Mouse (Mus musculus) kidney, embryonic 14.5 days (tissue): ENCODE data around the gene Cmtm2b. TPM values are rescaled to one million over a fixed set of nuclear protein-coding genes. Genes with fewer than 3 reads are reported as not detected.
"Not testable (repeated sequence)": the region's sequence is repeated elsewhere in the genome, so short reads cannot be mapped to it uniquely, and the experiment has no call there.

Experiments
- ATAC-seq: fragments of 200-750 bp; cut with Nextera tagmentation; 2 replicates; pipeline ENCODE4 v1.8.0; 2017; ENCODE audit warnings: moderate number of reproducible peaks, mild to moderate bottlenecking, moderate TSS enrichment, moderate library complexity; ENCODE audit not compliant: low FRiP score, low TSS enrichment
- H3K27ac ChIP-seq: fragments of 300-500 bp; sonication (generic); 2 replicates; pipeline ENCODE4 v1.5.1; 2014; ENCODE audit warnings: low read depth, mild to moderate bottlenecking, low read length, moderate library complexity, mixed read lengths
- H3K27me3 ChIP-seq: fragments of 300-500 bp; sonication (generic); 2 replicates; pipeline ENCODE4 v1.6.1; 2014; ENCODE audit warnings: mild to moderate bottlenecking, low read length; ENCODE audit not compliant: control insufficient read depth, insufficient read depth
- H3K36me3 ChIP-seq: fragments of 300-500 bp; sonication (generic); 2 replicates; pipeline ENCODE4 v1.6.1; 2014; ENCODE audit warnings: low read length, mixed read lengths; ENCODE audit not compliant: control insufficient read depth, insufficient read depth
- H3K4me1 ChIP-seq: fragments of 300-500 bp; sonication (generic); 2 replicates; pipeline ENCODE4 v1.6.1; 2014; ENCODE audit warnings: low read length, mixed read lengths; ENCODE audit not compliant: control insufficient read depth, insufficient read depth
- H3K4me2 ChIP-seq: fragments of 300-500 bp; sonication (generic); replicated peaks from 2 replicates; pipeline ENCODE4 v1.6.1; 2014; ENCODE audit warnings: low read depth, mild to moderate bottlenecking, low read length
- H3K4me3 ChIP-seq: fragments of 300-500 bp; sonication (generic); 2 replicates; pipeline ENCODE4 v1.5.1; 2014; ENCODE audit warnings: mild to moderate bottlenecking, low read length
- H3K9ac ChIP-seq: fragments of 300-500 bp; sonication (generic); 2 replicates; pipeline ENCODE4 v1.6.1; 2014; ENCODE audit warnings: low read depth, mild to moderate bottlenecking, low read length, moderate library complexity
- H3K9me3 ChIP-seq: fragments of 300-500 bp; sonication (generic); 2 replicates; pipeline ENCODE4 v1.6.1; 2016; ENCODE audit warnings: low read length; ENCODE audit not compliant: control insufficient read depth
- WGBS: fragments of 180-500 bp; shearing (Covaris S2); extraction: QIAGEN DNeasy Blood & Tissue Kit; methylation state at CpG from one replicate; pipeline ENCODE4 v1.1.7; 2014; 5-methylcytosine and 5-hydroxymethylcytosine counted together
- polyA plus RNA-seq: library from polyadenylated mRNA; unstranded; fragments of >200 nt; fragmentation: Nextera tagmentation; extraction: Ambion mirVana; gene quantifications from 2 replicates; pipeline ENCODE4 v1.2.1, GENCODE M21; 2014

Gene Cmtm2b
- polyA plus RNA-seq: not detected in 2 replicates

DNA sequence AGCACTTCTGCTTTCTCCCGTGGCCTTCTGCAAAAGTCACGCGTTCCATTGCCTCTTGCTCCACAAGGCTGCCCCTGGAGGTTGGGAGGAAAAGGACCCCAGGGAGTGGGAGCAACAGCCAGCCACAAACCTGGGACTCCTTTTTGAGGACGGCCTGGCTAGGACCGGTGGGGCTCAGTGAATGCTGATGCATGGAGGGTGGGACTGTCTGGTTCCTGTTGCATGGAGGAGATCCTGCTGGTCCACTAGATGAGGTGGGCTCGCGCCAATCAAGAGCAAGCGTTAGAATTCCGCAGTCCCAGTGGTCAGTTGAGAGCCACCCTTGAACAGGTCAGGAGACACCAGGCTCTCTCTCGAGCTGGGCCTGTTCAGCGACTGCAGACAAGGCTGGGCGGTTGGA lies at the start of gene Cmtm2b:
Gene Cmtm2b, plus strand, starts transcription at position 301 of the 400 bp plus-strand sequence.
- not testable (repeated sequence) for H3K4me1 ChIP-seq, H3K9ac ChIP-seq, H3K27ac ChIP-seq, H3K27me3 ChIP-seq, H3K4me3 ChIP-seq, H3K4me2 ChIP-seq, H3K9me3 ChIP-seq, ATAC-seq, H3K36me3 ChIP-seq
- WGBS: 90% methylated on average over 12 of the region's 12 CpGs

- H3K9me3 ChIP-seq, H3K27ac ChIP-seq, H3K36me3 ChIP-seq, ATAC-seq, H3K9ac ChIP-seq, H3K4me3 ChIP-seq, H3K4me1 ChIP-seq, H3K4me2 ChIP-seq, H3K27me3 ChIP-seq: not testable (repeated sequence)
- 89% methylated on average over 12 of the region's 12 CpGs for WGBS
These were observed 28.9 kb upstream of the Cmtm2b start, which contains the start of gene Cmtm2a for GRCm38 (mm10) chr8:104293081-104293480. Gene Cmtm2a, minus strand, starts transcription at chr8:104293181.

- Histone ChIP-seq H3K36me3 (no peaks in the 10 kb centered on the region), H3K4me2 (no peak overlapping the region), H3K4me3 (no peak overlapping the region), H3K9ac (no peak overlapping the region), H3K27me3 (no peaks in the 10 kb centered on the region), H3K27ac (no peak overlapping the region), H3K4me1 (no peaks in the 10 kb centered on the region), H3K9me3 (no peaks in the 10 kb centered on the region)
- ATAC-seq: no peak
- WGBS: 81% methylated on average over 1 of the region's 1 CpGs
These were observed 27.6 kb upstream of the Cmtm2b start for GRCm38 (mm10) chr8:104294396-104294795.

DNA sequence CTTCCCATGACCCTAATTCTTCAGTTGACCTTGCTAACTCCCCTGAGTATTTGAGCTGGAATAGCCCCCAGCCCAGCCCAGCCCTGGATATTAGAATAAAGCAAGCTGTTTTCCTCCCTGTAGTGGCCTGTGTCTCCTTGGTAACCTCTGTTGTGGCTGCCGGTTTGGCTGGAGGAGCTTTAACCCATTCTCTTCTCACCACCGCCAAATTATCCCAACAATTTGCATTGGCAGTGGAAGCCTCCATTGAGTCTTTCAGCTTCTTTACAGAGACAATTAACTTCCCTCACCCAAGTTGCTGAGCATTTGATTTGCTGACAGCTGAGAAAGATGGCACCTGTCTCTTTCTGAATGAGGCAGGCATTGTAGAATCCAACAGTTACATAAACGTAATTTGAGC lies 20.5 kb upstream of the Cmtm2b start:
- H3K4me2 ChIP-seq, H3K27me3 ChIP-seq, ATAC-seq, H3K27ac ChIP-seq, H3K4me1 ChIP-seq, H3K36me3 ChIP-seq, H3K4me3 ChIP-seq, H3K9ac ChIP-seq, H3K9me3 ChIP-seq: not testable (repeated sequence)
- WGBS: 23% methylated on average over 3 of the region's 3 CpGs

DNA sequence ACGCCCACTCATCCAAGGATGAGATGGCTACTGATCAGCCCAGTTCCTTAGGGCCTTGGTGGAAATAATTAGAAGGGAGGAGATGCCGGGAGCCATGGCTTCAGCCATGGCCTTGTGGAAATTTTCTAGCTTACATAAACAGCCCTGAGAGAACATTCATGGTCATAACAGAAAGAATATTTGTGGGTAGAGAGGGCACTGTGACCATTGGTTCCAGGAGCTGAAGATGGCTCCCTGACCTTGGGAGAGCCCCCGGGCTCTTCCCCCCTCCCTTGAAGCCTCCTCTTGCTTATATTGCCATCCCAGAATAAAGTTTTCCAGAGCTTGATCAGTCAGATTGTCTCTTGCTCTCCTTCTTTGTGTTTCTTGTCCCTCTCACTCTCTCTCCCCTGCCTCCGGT lies 19.5 kb upstream of the Cmtm2b start:
- not testable (repeated sequence) for H3K4me1 ChIP-seq, H3K9me3 ChIP-seq, H3K27ac ChIP-seq, H3K36me3 ChIP-seq, H3K4me3 ChIP-seq, ATAC-seq, H3K27me3 ChIP-seq, H3K4me2 ChIP-seq, H3K9ac ChIP-seq
- WGBS: 90% methylated on average over 4 of the region's 4 CpGs

DNA sequence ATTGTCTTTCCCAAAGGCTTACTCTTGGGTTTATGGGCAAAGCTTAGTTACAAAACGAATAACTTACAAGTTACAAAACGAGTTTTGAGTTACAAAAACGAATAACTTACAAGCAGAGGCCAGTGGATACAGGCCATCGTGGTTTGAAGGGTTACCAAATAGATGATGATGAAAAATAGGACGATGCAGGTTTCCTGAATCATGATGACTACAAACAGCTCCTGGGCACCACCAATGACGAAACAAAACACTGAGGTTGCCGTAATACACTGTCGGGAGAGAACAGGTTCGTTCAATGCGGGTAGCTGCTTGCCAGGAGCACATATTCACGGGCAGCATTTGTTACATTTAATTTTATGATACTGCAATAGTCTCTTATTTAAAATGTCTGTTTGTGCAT lies 17.1 kb upstream of the Cmtm2b start:
- WGBS: 88% methylated on average over 11 of the region's 11 CpGs
- Histone ChIP-seq H3K36me3 (no peaks in the 10 kb centered on the region), H3K9ac (no peak overlapping the region), H3K4me2 (no peak overlapping the region), H3K27ac (no peak overlapping the region), H3K27me3 (no peaks in the 10 kb centered on the region), H3K4me3 (no peak overlapping the region), H3K4me1 (no peaks in the 10 kb centered on the region), H3K9me3 (no peaks in the 10 kb centered on the region)
- no peak for ATAC-seq

GRCm38 (mm10) chr8:104308341-104308740 lies 13.7 kb upstream of the Cmtm2b start:
- not testable (repeated sequence) for H3K27ac ChIP-seq, H3K4me2 ChIP-seq, ATAC-seq, H3K9ac ChIP-seq, H3K27me3 ChIP-seq, H3K4me3 ChIP-seq, H3K4me1 ChIP-seq, H3K36me3 ChIP-seq, H3K9me3 ChIP-seq
- WGBS: 44% methylated on average over 6 of the region's 6 CpGs

GRCm38 (mm10) chr8:104309441-104310155 lies 12.4 kb upstream of the Cmtm2b start, which contains the start of the genes Gm45711 and Cmtm1:
Gene Gm45711, minus strand, starts transcription at chr8:104310081.
Gene Cmtm1, minus strand, starts transcription at chr8:104310145.
- H3K4me2 ChIP-seq, H3K9me3 ChIP-seq, H3K36me3 ChIP-seq, H3K4me3 ChIP-seq, H3K9ac ChIP-seq, H3K27ac ChIP-seq, H3K4me1 ChIP-seq, H3K27me3 ChIP-seq, ATAC-seq: not testable (repeated sequence)
- WGBS: 89% methylated on average over 34 of the region's 36 CpGs

DNA sequence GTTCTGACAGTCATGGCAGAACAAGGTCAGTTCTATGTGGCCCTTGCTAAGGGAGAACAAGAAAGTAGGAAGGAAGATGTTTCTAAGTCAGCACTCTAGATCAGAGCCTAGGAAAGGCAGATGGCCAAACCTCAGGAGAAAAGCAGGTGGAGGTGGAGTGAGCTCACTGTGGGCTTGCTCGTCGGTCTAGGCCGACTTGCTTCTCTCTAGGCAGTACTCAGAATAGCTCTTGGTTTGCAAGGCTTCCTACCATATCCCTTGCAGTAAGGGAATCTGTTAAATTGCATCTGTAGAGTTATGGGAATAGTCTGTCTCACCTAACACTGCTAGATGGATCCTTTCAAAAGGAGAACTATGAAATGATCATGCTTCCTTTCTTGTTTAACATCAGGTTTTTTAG lies 10.0 kb upstream of the Cmtm2b start:
- not testable (repeated sequence) for H3K27me3 ChIP-seq, H3K36me3 ChIP-seq, H3K4me3 ChIP-seq, ATAC-seq, H3K4me1 ChIP-seq, H3K27ac ChIP-seq, H3K9ac ChIP-seq, H3K9me3 ChIP-seq, H3K4me2 ChIP-seq
- WGBS: 89% methylated on average over 3 of the region's 3 CpGs
